In the genomic region with DNA sequence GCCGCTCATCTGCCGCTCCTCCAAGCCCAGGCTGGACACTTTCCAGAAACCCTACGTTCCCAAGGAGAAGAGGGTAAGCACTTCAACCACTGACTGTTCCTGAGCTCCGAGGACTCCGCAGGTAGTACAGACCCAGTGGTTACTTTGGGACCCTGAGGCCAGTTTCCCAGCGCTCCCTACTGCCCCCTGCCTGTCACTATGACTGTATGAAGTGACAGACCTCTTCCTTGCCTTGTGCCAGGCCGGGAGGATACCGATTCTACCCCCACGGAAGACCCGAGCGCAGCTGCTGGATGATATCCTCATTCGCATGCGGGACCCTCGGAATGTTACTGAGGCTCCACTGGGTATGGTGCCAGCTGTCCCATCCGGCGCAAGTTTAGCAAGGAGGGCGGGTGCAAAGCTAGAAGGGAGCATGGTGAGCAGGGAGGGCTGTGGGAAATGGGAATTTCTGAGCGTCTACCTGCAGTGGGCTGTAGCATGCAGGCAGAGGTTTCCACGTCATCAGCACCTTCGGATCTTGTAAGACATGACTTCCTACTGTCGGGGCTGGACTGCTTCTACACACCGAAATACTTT, we compare ENCODE assay signal across 8 mouse cellular contexts. TPM values are rescaled to one million over a fixed set of nuclear protein-coding genes. Genes with fewer than 3 reads are reported as not detected.
DNase-seq lines count a peak whose midpoint lies in the region; ATAC-seq and TF ChIP-seq lines count a peak whose summit lies in the region.

No protein-coding gene starts in this region.

- H3K4me1 ChIP-seq in intestine, embryonic 14.5 days (replicated peaks; ENCODE audit: control insufficient read depth, insufficient read depth, low read length), result peaks cover 10% of the 10 kb centered on the region; the same call in 1 of the 2 replicates
- H3K4me1 ChIP-seq in limb, embryonic 13.5 days, result peaks cover 23% of the 10 kb centered on the region
- H3K4me1 ChIP-seq in midbrain, embryonic 12.5 days, result peaks cover 15% of the 10 kb centered on the region

- 0 out of 2 replicates have a peak, but pooled peaks have one; percentile 25 for ATAC-seq in intestine, embryonic 14.5 days (replicated peaks; ENCODE audit: low FRiP score, low TSS enrichment, low read depth)
- peak; percentile 60 for ATAC-seq in limb, embryonic 13.5 days (ENCODE audit: low FRiP score, low read depth)
- ATAC-seq in midbrain, embryonic 12.5 days (ENCODE audit: low FRiP score, low read depth), result peak; percentile 32; the same call in 1 of the 2 replicates

- H3K36me3 ChIP-seq in intestine, embryonic 14.5 days (ENCODE audit: control insufficient read depth, insufficient read depth, low read length), result peaks cover 5% of the 10 kb centered on the region; the same call in 1 of the 2 replicates
- peaks cover 26% of the 10 kb centered on the region for H3K36me3 ChIP-seq in limb, embryonic 13.5 days
- H3K36me3 ChIP-seq in midbrain, embryonic 12.5 days, result peaks cover 12% of the 10 kb centered on the region

- H3K27me3 ChIP-seq in intestine, embryonic 14.5 days (replicated peaks; ENCODE audit: control insufficient read depth, insufficient read depth, low read length), result peaks cover 9% of the 10 kb centered on the region
- peaks cover 46% of the 10 kb centered on the region for H3K27me3 ChIP-seq in limb, embryonic 13.5 days
- peaks cover 43% of the 10 kb centered on the region for H3K27me3 ChIP-seq in midbrain, embryonic 12.5 days

- H3K9ac ChIP-seq in intestine, embryonic 14.5 days (ENCODE audit: low read length), result peak overlapping the region; percentile 36; the same call in 1 of the 2 replicates
- H3K9ac ChIP-seq in limb, embryonic 13.5 days, result peak overlapping the region; percentile 69
- H3K9ac ChIP-seq in midbrain, embryonic 12.5 days (replicated peaks), result peak overlapping the region; percentile 43; the same call in 1 of the 2 replicates

- peak overlapping the region; percentile 75 for H3K4me2 ChIP-seq in intestine, embryonic 14.5 days (ENCODE audit: low read length)
- peak overlapping the region; percentile 86 for H3K4me2 ChIP-seq in limb, embryonic 13.5 days (replicated peaks)
- H3K4me2 ChIP-seq in midbrain, embryonic 12.5 days (replicated peaks), result peak overlapping the region; percentile 72

- H3K9me3 ChIP-seq in intestine, embryonic 14.5 days (ENCODE audit: control insufficient read depth, low read length), result no peaks in the 10 kb centered on the region
- H3K9me3 ChIP-seq in limb, embryonic 13.5 days, result no peaks in the 10 kb centered on the region
- no peaks in the 10 kb centered on the region for H3K9me3 ChIP-seq in midbrain, embryonic 12.5 days

- DNase-seq in heart, adult 18-20 months, result peak; percentile 33 to 62
- DNase-seq in heart, postnatal 25 days (ENCODE audit: low spot score), result no peak
- DNase-seq in cerebellum, adult 9-10 months, result peak; percentile 51
- peak; percentile 68 for DNase-seq in gastrocnemius, adult 2 months
- DNase-seq in intestine, embryonic 14.5 days (ENCODE audit: low spot score), result peak; percentile 80
- peak; percentile 70 for DNase-seq in testis, postnatal 10 days (ENCODE audit: low spot score)

- peak overlapping the region; percentile 50; the same call in 1 of the 2 replicates for H3K27ac ChIP-seq in gastrocnemius, adult 2 months
- H3K27ac ChIP-seq in intestine, embryonic 14.5 days (ENCODE audit: low read depth), result no peak overlapping the region
- no peak overlapping the region for H3K27ac ChIP-seq in limb, embryonic 13.5 days
- H3K27ac ChIP-seq in midbrain, embryonic 12.5 days (replicated peaks), result 0 out of 2 replicates have a peak overlapping the region, but pooled peaks have one; percentile 3

- 6% methylated on average over 22 of the region's 22 CpGs for WGBS in intestine, embryonic 14.5 days
- WGBS in limb, embryonic 13.5 days, result 9% methylated on average over 22 of the region's 22 CpGs
- 8% methylated on average over 22 of the region's 22 CpGs for WGBS in midbrain, embryonic 12.5 days

- intact Hi-C loops in heart, postnatal 25 days (cut with DNase I), result no loop called here
- intact Hi-C loops in gastrocnemius, adult 2 months (cut with DNase I), result no loop called here

- peak overlapping the region; percentile 65 for H3K4me3 ChIP-seq in gastrocnemius, adult 2 months
- peak overlapping the region; percentile 29 for H3K4me3 ChIP-seq in intestine, embryonic 14.5 days (ENCODE audit: low read depth, low read length)
- peak overlapping the region; percentile 44 for H3K4me3 ChIP-seq in limb, embryonic 13.5 days
- peak overlapping the region; percentile 37 for H3K4me3 ChIP-seq in midbrain, embryonic 12.5 days

- peak; percentile 77 for TF ChIP-seq CTCF in gastrocnemius, adult 2 months (IDR thresholded peaks at IDR 0.05)

RNA-seq across cellular contexts. Expression of gene Spcs2, which starts 53.6 kb away (rescaled TPM):
- 10 to 100 TPM; 62.7 to 65.6 TPM for total RNA-seq in heart, adult 18-20 months (2021)
- total RNA-seq in heart, postnatal 25 days (2021), result 10 to 100 TPM; 46.3 to 47.2 TPM
- 10 to 100 TPM; 76.7 to 79.4 TPM for total RNA-seq in gastrocnemius, adult 2 months (2021)
- polyA plus RNA-seq in intestine, embryonic 14.5 days (2014; fragmentation: Nextera tagmentation; extraction: Ambion mirVana), result 287 and 307 TPM in 2 replicates
- 380 and 391 TPM in 2 replicates for polyA plus RNA-seq in limb, embryonic 13.5 days (2015; fragmentation: Nextera tagmentation; extraction: Ambion mirVana)
- 326 and 333 TPM in 2 replicates for polyA plus RNA-seq in midbrain, embryonic 12.5 days (2016; fragmentation: Nextera tagmentation; extraction: Ambion mirVana)

RNA-seq across cellular contexts. Expression of gene Xrra1, which starts 57.9 kb away (rescaled TPM):
- total RNA-seq in heart, adult 18-20 months (2021), result under 1 TPM in 1 of 2 experiments, not detected in 1; 0.23 TPM
- total RNA-seq in heart, postnatal 25 days (2021), result not detected
- total RNA-seq in gastrocnemius, adult 2 months (2021), result under 1 TPM; 0.11 to 0.59 TPM
- polyA plus RNA-seq in intestine, embryonic 14.5 days (2014; fragmentation: Nextera tagmentation; extraction: Ambion mirVana), result 0.27 and 0.31 TPM in 2 replicates
- 0.15 and 0.27 TPM in 2 replicates for polyA plus RNA-seq in limb, embryonic 13.5 days (2015; fragmentation: Nextera tagmentation; extraction: Ambion mirVana)
- polyA plus RNA-seq in midbrain, embryonic 12.5 days (2016; fragmentation: Nextera tagmentation; extraction: Ambion mirVana), result 0.55 and 0.82 TPM in 2 replicates

Comparison
In these comparisons a context has a peak if more than half of its experiments do, and no peak if none do; other contexts are left out.
1. H3K27ac ChIP-seq: peak in gastrocnemius, adult 2 months (single experiment) and midbrain, embryonic 12.5 days (single experiment); none in intestine, embryonic 14.5 days (single experiment) and limb, embryonic 13.5 days (single experiment).
2. Peak in every context shown above with its lines, with median percentiles within 50 percentile points of each other: H3K4me3 ChIP-seq, ATAC-seq, H3K4me2 ChIP-seq and H3K9ac ChIP-seq.